Mouse (Mus musculus): ENCODE results near the gene Mcl1.

Gene Mcl1

GRCm38 (mm10) chr3:95694808-95695703 is 36.5 kb downstream of the Mcl1 start:
- in situ Hi-C loops (cut with MboI; ENCODE audit: low pct_unique_long_range_greater_than_20kb in 1 of 2, low sequenced_read_pairs in 2 of 2, unreplicated experiment in 1 of 2): no loop called here

- in situ Hi-C loops (cut with MboI; ENCODE audit: low pct_unique_long_range_greater_than_20kb in 1 of 2, low sequenced_read_pairs in 2 of 2, unreplicated experiment in 1 of 2): no loop called here
Observed at GRCm38 (mm10) chr3:95695796-95696195, 37.2 kb downstream of the Mcl1 start.

- in situ Hi-C loops (cut with MboI; ENCODE audit: low pct_unique_long_range_greater_than_20kb in 1 of 2, low sequenced_read_pairs in 2 of 2, unreplicated experiment in 1 of 2): no loop called here
Observed at GRCm38 (mm10) chr3:95696360-95696759, 37.8 kb downstream of the Mcl1 start.

- in situ Hi-C loops (cut with MboI; ENCODE audit: low pct_unique_long_range_greater_than_20kb in 1 of 2, low sequenced_read_pairs in 2 of 2, unreplicated experiment in 1 of 2): no loop called here
Observed at GRCm38 (mm10) chr3:95698286-95698685, 39.7 kb downstream of the Mcl1 start.

GRCm38 (mm10) chr3:95700233-95700681 is 41.7 kb downstream of the Mcl1 start:
- in situ Hi-C loops (cut with MboI; ENCODE audit: low pct_unique_long_range_greater_than_20kb in 1 of 2, low sequenced_read_pairs in 2 of 2, unreplicated experiment in 1 of 2): loop anchor here in 1 of 2 experiments (25.0 kb wide), 1 partner anchor 188 kb away; no protein-coding TSS in a partner anchor

- in situ Hi-C loops (cut with MboI; ENCODE audit: low pct_unique_long_range_greater_than_20kb in 1 of 2, low sequenced_read_pairs in 2 of 2, unreplicated experiment in 1 of 2): loop anchor here in 1 of 2 experiments (25.0 kb wide), 1 partner anchor 189 kb away; no protein-coding TSS in a partner anchor
Observed at GRCm38 (mm10) chr3:95701085-95701484, 42.5 kb downstream of the Mcl1 start.

GRCm38 (mm10) chr3:95701877-95702540 is 43.4 kb downstream of the Mcl1 start:
- in situ Hi-C loops (cut with MboI; ENCODE audit: low pct_unique_long_range_greater_than_20kb in 1 of 2, low sequenced_read_pairs in 2 of 2, unreplicated experiment in 1 of 2): loop anchor here in 1 of 2 experiments (25.0 kb wide), 1 partner anchor 190 kb away; no protein-coding TSS in a partner anchor

- in situ Hi-C loops (cut with MboI; ENCODE audit: low pct_unique_long_range_greater_than_20kb in 1 of 2, low sequenced_read_pairs in 2 of 2, unreplicated experiment in 1 of 2): loop anchor here in 1 of 2 experiments (25.0 kb wide), 1 partner anchor 191 kb away; no protein-coding TSS in a partner anchor
Observed at GRCm38 (mm10) chr3:95703276-95703675, 44.7 kb downstream of the Mcl1 start.

GRCm38 (mm10) chr3:95704612-95705011 is 46.0 kb downstream of the Mcl1 start:
- in situ Hi-C loops (cut with MboI; ENCODE audit: low pct_unique_long_range_greater_than_20kb in 1 of 2, low sequenced_read_pairs in 2 of 2, unreplicated experiment in 1 of 2): loop anchor here in 1 of 2 experiments (25.0 kb wide), 1 partner anchor 192 kb away; no protein-coding TSS in a partner anchor

GRCm38 (mm10) chr3:95706273-95706672 is 47.7 kb downstream of the Mcl1 start:
- in situ Hi-C loops (cut with MboI; ENCODE audit: low pct_unique_long_range_greater_than_20kb in 1 of 2, low sequenced_read_pairs in 2 of 2, unreplicated experiment in 1 of 2): loop anchor here in 1 of 2 experiments (25.0 kb wide), 1 partner anchor 194 kb away; no protein-coding TSS in a partner anchor

GRCm38 (mm10) chr3:95707497-95707896 is 48.9 kb downstream of the Mcl1 start:
- in situ Hi-C loops (cut with MboI; ENCODE audit: low pct_unique_long_range_greater_than_20kb in 1 of 2, low sequenced_read_pairs in 2 of 2, unreplicated experiment in 1 of 2): loop anchor here in 1 of 2 experiments (25.0 kb wide), 1 partner anchor 195 kb away; no protein-coding TSS in a partner anchor

- in situ Hi-C loops (cut with MboI; ENCODE audit: low pct_unique_long_range_greater_than_20kb in 1 of 2, low sequenced_read_pairs in 2 of 2, unreplicated experiment in 1 of 2): loop anchor here in 1 of 2 experiments (25.0 kb wide), 1 partner anchor 197 kb away; no protein-coding TSS in a partner anchor
Observed at GRCm38 (mm10) chr3:95709044-95709443, 50.5 kb downstream of the Mcl1 start.

- in situ Hi-C loops (cut with MboI; ENCODE audit: low pct_unique_long_range_greater_than_20kb in 1 of 2, low sequenced_read_pairs in 2 of 2, unreplicated experiment in 1 of 2): loop anchor here in 1 of 2 experiments (25.0 kb wide), 1 partner anchor 198 kb away; no protein-coding TSS in a partner anchor
Observed at GRCm38 (mm10) chr3:95709967-95710366, 51.4 kb downstream of the Mcl1 start.

Data from mouse embryonic stem cell (cell line).